Mouse (Mus musculus) forebrain, postnatal 0 days (tissue): ENCODE data around the gene Piga. TPM values are rescaled to one million over a fixed set of nuclear protein-coding genes. Genes with fewer than 3 reads are reported as not detected.

Source experiments
- ATAC-seq: fragments of 200-750 bp; cut with Nextera tagmentation; 2 replicates; pipeline ENCODE4 v1.8.0; 2017; ENCODE audit warnings: mild to moderate bottlenecking, moderate library complexity
- DNase-seq: peaks from one replicate; pipeline ENCODE4 v3.0.0-alpha.2; 2015
- H3K27ac ChIP-seq: fragments of 300-500 bp; sonication (generic); 2 replicates; pipeline ENCODE4 v1.5.1; 2014; ENCODE audit warnings: low read depth, mild to moderate bottlenecking, antibody characterized with exemption, low read length, moderate library complexity, mixed read lengths
- H3K27me3 ChIP-seq: fragments of 300-500 bp; sonication (generic); 2 replicates; pipeline ENCODE4 v1.6.1; 2014; ENCODE audit warnings: mild to moderate bottlenecking, low read length, mixed read lengths; ENCODE audit not compliant: insufficient read depth
- H3K36me3 ChIP-seq: fragments of 300-500 bp; sonication (generic); 2 replicates; pipeline ENCODE4 v1.6.1; 2014; ENCODE audit warnings: mild to moderate bottlenecking, moderate library complexity; ENCODE audit not compliant: insufficient read depth
- H3K4me1 ChIP-seq: fragments of 300-500 bp; sonication (generic); 2 replicates; pipeline ENCODE4 v1.6.1; 2014; ENCODE audit warnings: antibody characterized with exemption; ENCODE audit not compliant: insufficient read depth
- H3K4me2 ChIP-seq: fragments of 300-500 bp; sonication (generic); 2 replicates; pipeline ENCODE4 v1.6.1; 2014; ENCODE audit warnings: low read depth, mild to moderate bottlenecking, moderate library complexity
- H3K4me3 ChIP-seq: fragments of 300-500 bp; sonication (generic); 2 replicates; pipeline ENCODE4 v1.5.1; 2014; ENCODE audit warnings: low read depth, low read length, mixed read lengths
- H3K9ac ChIP-seq: fragments of 300-500 bp; sonication (generic); 2 replicates; pipeline ENCODE4 v1.6.1; 2014; ENCODE audit warnings: mild to moderate bottlenecking
- H3K9me3 ChIP-seq: fragments of 300-500 bp; sonication (generic); 2 replicates; pipeline ENCODE4 v1.6.1; 2016; ENCODE audit warnings: low read length
- CTCF ChIP-seq: sonication (generic); IDR thresholded peaks from 2 replicates; pipeline ENCODE4 v1.5.1; 2016; ENCODE audit warnings: antibody characterized with exemption, control low read depth, low read depth
- WGBS: fragments of 180-500 bp; shearing (Covaris S2); extraction: QIAGEN DNeasy Blood & Tissue Kit; methylation state at CpG from one replicate; pipeline ENCODE4 v1.1.7; 2014; 5-methylcytosine and 5-hydroxymethylcytosine counted together
- polyA plus RNA-seq: library from polyadenylated mRNA; unstranded; fragments of >200 nt; fragmentation: Nextera tagmentation; extraction: Ambion mirVana; gene quantifications from 2 replicates; pipeline ENCODE4 v1.2.1, GENCODE M21; 2015
- total RNA-seq: library from RNA; depleted of rRNA; stranded (reverse); fragments of >200 nt; gene quantifications from 2 replicates; pipeline ENCODE4 v1.2.3, GENCODE M21; 2014

The Piga gene
- total and polyA plus RNA-seq, 2 experiments from 2014 or later, result 3.4 to 4.7 TPM

- 89% methylated on average over 6 of the region's 6 CpGs for WGBS
- no peak for DNase-seq
Measured at GRCm38 (mm10) chrX:164431541-164431940, 12.0 kb downstream of the Piga start.

DNA sequence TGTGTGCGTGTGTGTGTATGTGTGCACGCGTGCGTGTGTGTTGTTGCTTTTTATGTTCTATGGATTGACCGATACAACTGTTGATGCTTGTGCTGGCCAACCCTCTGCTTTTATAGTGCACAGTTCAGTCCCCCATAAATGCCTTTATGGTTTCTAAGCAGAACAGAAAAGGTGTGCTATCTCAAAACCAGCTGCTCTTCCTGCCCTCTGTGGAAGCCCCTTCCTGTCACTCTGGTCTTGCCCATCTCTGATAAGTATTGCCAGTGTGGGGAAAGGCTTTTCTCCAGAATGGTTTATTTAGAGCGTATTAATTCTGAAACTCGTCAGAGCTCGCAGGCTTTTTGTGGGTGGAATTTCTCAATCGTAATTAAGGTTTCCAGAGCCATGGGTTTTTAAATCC is 13.1 kb downstream of the Piga start:
- Histone ChIP-seq H3K27ac (no peak overlapping the region), H3K4me1 (no peaks in the 10 kb centered on the region), H3K9ac (no peak overlapping the region), H3K36me3 (peaks cover 5% of the 10 kb centered on the region; the same call in 1 of the 2 replicates), H3K4me3 (no peak overlapping the region), H3K9me3 (no peaks in the 10 kb centered on the region), H3K4me2 (no peak overlapping the region), H3K27me3 (no peaks in the 10 kb centered on the region)
- 92% methylated on average over 9 of the region's 9 CpGs for WGBS
- DNase-seq, result no peak
- no peak for ATAC-seq
- TF ChIP-seq CTCF, result no peak

More at GRCm38 (mm10) chrX:164431541-164431940, 12.0 kb downstream of the Piga start:
- H3K4me1 ChIP-seq, result no peaks in the 10 kb centered on the region
- H3K27me3 ChIP-seq, result no peaks in the 10 kb centered on the region
- H3K36me3 ChIP-seq, result peaks cover 5% of the 10 kb centered on the region; the same call in 1 of the 2 replicates
- H3K9me3 ChIP-seq, result no peaks in the 10 kb centered on the region
- no peak for TF ChIP-seq CTCF
- no peak overlapping the region for H3K27ac ChIP-seq
- no peak for ATAC-seq
- H3K4me3 ChIP-seq, result no peak overlapping the region
- no peak overlapping the region for H3K9ac ChIP-seq
- no peak overlapping the region for H3K4me2 ChIP-seq

DNA sequence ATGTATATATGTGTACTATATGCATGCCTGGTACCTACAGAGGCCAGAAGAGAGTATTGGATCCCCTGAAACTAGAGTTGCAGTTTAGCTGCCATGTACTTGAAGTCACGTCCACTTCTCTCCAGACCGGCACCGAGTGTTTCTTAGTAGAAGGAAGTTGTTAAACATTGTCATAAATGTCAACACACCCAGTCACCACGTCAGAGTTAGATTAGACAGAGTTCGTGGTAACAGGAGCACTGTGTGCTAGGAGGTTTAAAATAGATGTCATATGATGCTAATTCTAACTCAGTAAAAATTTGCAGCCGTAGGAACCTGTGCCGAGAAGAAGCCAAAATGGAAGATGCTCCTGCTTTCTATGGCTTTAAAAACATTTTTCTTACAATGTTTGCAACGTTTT is 17.1 kb downstream of the Piga start, which contains the start of gene Asb11:
Gene Asb11, plus strand, starts transcription at position 286 of the 400 bp plus-strand sequence.
- no peaks in the 10 kb centered on the region for H3K4me1 ChIP-seq
- H3K4me2 ChIP-seq, result no peak within 1 kb of the TSS
- DNase-seq (no peak), ATAC-seq (no peak)
- WGBS, result 84% methylated on average over 8 of the region's 8 CpGs
- no peak within 1 kb of the TSS for H3K4me3 ChIP-seq
- no peaks in the 10 kb centered on the region for H3K9me3 ChIP-seq
- no peak within 1 kb of the TSS for H3K27ac ChIP-seq
- H3K36me3 ChIP-seq, result peaks cover 5% of the 10 kb centered on the region; the same call in 1 of the 2 replicates
- no peak for TF ChIP-seq CTCF
- no peaks in the 10 kb centered on the region for H3K27me3 ChIP-seq
- no peak within 1 kb of the TSS for H3K9ac ChIP-seq

GRCm38 (mm10) chrX:164439462-164439861 is 19.9 kb downstream of the Piga start:
- no peak for DNase-seq
- Histone ChIP-seq H3K9ac (no peak overlapping the region), H3K4me1 (no peaks in the 10 kb centered on the region), H3K9me3 (no peaks in the 10 kb centered on the region), H3K4me3 (no peak overlapping the region), H3K4me2 (no peak overlapping the region), H3K27ac (no peak overlapping the region), H3K36me3 (no peaks in the 10 kb centered on the region), H3K27me3 (no peaks in the 10 kb centered on the region)
- 80% methylated on average over 7 of the region's 7 CpGs for WGBS
- ATAC-seq, result no peak
- no peak for TF ChIP-seq CTCF

DNA sequence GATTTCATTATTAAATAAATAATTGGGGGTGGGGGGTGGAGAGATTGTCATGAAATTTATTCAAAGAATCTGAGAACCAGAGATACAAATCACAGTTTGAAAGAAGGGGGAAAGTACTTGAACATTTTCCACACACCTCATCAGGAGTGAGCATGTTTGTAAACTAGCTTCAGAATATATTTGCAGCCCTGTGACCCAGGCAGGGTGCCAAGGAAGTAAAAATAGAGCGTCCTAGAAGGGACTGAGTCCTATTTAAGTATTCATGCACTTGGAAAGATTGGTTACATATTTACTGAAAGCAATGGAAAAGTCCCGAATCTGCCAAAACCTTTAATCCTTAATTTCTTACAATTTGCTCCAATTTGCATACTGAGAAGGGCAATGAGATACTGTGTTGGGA is 20.6 kb downstream of the Piga start:
- H3K9me3 ChIP-seq, result no peaks in the 10 kb centered on the region
- no peaks in the 10 kb centered on the region for H3K4me1 ChIP-seq
- H3K27me3 ChIP-seq, result no peaks in the 10 kb centered on the region
- TF ChIP-seq CTCF, result no peak
- H3K27ac ChIP-seq, result no peak overlapping the region
- H3K4me3 ChIP-seq, result no peak overlapping the region
- no peak for DNase-seq
- no peak overlapping the region for H3K9ac ChIP-seq
- ATAC-seq, result no peak
- 48% methylated on average over 2 of the region's 2 CpGs for WGBS
- no peak overlapping the region for H3K4me2 ChIP-seq
- no peaks in the 10 kb centered on the region for H3K36me3 ChIP-seq

DNA sequence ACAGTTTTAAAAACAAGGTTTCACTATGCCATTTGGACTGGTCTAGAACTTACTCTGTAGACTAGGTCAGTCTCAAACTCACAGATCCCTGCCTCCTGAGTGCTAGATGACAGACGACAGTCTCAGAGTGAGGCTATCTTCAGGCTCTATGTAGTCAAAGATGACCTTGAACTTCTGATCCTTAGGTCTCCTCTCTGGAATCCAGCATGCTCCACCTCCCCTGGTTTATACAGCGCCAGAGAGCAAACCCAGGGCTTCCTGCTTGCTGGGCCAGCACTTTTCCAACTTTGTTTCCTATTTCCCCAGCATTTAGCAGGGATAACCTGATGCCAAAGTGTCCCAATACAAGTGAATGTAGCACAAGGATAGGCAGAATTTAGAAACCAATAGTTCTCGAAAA is 21.1 kb downstream of the Piga start:
- Histone ChIP-seq H3K27me3 (no peaks in the 10 kb centered on the region), H3K4me2 (no peak overlapping the region), H3K4me1 (no peaks in the 10 kb centered on the region), H3K9me3 (no peaks in the 10 kb centered on the region), H3K36me3 (no peaks in the 10 kb centered on the region), H3K9ac (no peak overlapping the region), H3K4me3 (no peak overlapping the region), H3K27ac (no peak overlapping the region)
- ATAC-seq (no peak), DNase-seq (no peak)
- WGBS, result 91% methylated on average over 3 of the region's 3 CpGs
- TF ChIP-seq CTCF, result no peak

DNA sequence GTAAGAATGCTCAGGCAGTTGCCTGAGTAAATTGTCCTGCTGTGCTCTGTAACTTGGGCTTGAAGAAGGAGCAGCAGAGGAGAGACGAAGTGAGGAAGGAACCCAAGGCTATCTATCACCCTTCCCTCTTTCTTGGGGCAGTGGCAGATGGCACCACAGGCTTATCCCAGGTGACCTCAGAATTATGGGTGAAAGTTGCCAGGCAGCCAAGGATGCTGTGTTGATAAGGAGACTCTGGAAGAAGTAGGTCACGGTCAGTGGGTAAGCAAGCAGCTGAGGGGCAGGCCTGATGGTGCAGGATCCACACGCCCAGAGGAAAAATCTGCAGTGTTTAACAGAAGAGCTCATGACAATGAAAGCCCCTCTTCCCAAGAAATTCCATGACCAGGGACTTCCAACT is 21.7 kb downstream of the Piga start:
- Histone ChIP-seq H3K27me3 (no peaks in the 10 kb centered on the region), H3K4me2 (no peak overlapping the region), H3K4me3 (no peak overlapping the region), H3K36me3 (no peaks in the 10 kb centered on the region), H3K9me3 (no peaks in the 10 kb centered on the region), H3K27ac (no peak overlapping the region), H3K9ac (no peak overlapping the region), H3K4me1 (no peaks in the 10 kb centered on the region)
- 89% methylated on average over 3 of the region's 3 CpGs for WGBS
- no peak for ATAC-seq
- no peak for DNase-seq
- no peak for TF ChIP-seq CTCF

DNA sequence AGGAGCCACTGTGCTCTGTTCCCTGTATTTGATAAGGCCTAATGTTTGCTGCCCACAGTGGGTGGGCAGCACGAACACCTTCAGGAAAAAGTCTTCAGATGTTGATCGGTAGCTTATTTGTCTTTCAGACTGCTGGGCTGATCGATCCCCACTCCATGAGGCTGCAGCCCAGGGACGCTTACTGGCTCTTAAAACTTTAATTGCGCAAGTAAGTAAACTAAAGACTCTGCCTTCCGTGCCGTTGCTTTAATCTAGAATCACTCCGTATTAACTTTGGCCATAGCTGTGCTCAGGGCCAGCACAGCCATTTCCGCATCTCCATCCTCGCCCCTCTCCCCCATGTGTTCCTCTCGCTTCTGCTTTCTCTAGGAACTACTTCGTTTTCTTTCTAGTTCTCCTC is 26.0 kb downstream of the Piga start:
- no peak for TF ChIP-seq CTCF
- ATAC-seq, result no peak
- WGBS, result 90% methylated on average over 12 of the region's 12 CpGs
- DNase-seq, result no peak
- Histone ChIP-seq H3K9ac (no peak overlapping the region), H3K27me3 (no peaks in the 10 kb centered on the region), H3K36me3 (no peaks in the 10 kb centered on the region), H3K4me1 (no peaks in the 10 kb centered on the region), H3K27ac (no peak overlapping the region), H3K4me3 (no peak overlapping the region), H3K4me2 (no peak overlapping the region), H3K9me3 (no peaks in the 10 kb centered on the region)
